Mouse (Mus musculus) lung, postnatal 0 days (tissue): ENCODE results near the gene Gclm.

ENCODE experiments used
- CTCF ChIP-seq: IDR thresholded peaks from 2 replicates; pipeline ENCODE4 v1.5.1; 2016; ENCODE audit warnings: antibody characterized with exemption, mild to moderate bottlenecking
- EP300 ChIP-seq: IDR thresholded peaks from 2 replicates; pipeline ENCODE4 v1.6.1; 2016; ENCODE audit warnings: antibody characterized with exemption, mild to moderate bottlenecking, control low read depth

- no peak for TF ChIP-seq CTCF
- TF ChIP-seq EP300, result no peak
These were observed 1.8 kb upstream of the Gclm start for GRCm38 (mm10) chr3:122243416-122244167.
